Mouse (Mus musculus): ENCODE results near the gene Stx18.

The Stx18 gene

GRCm38 (mm10) chr5:38140893-38141292 lies 102.4 kb downstream of the Stx18 start:
- no peak for DNase-seq

GRCm38 (mm10) chr5:38146524-38146923 lies 108.0 kb downstream of the Stx18 start:
- DNase-seq, result peak; percentile 81 to 88

- DNase-seq, result no peak
Measured at GRCm38 (mm10) chr5:38151264-38151663, 112.7 kb downstream of the Stx18 start.

GRCm38 (mm10) chr5:38152201-38153108 lies 113.9 kb downstream of the Stx18 start:
- DNase-seq, result no peak

GRCm38 (mm10) chr5:38153636-38154035 lies 115.1 kb downstream of the Stx18 start:
- no peak for DNase-seq

- no peak for DNase-seq
Measured at GRCm38 (mm10) chr5:38157481-38158020, 119.0 kb downstream of the Stx18 start.

- no peak for DNase-seq
Measured at GRCm38 (mm10) chr5:38158501-38158946, 120.0 kb downstream of the Stx18 start.

GRCm38 (mm10) chr5:38158947-38159633 lies 120.5 kb downstream of the Stx18 start:
- DNase-seq, result peak; percentile 38 to 49

- no peak for DNase-seq
Measured at GRCm38 (mm10) chr5:38159634-38160413, 121.3 kb downstream of the Stx18 start, which contains the start of gene Nsg1. Gene Nsg1, minus strand, starts transcription at chr5:38159907.

- no peak for DNase-seq
Measured at GRCm38 (mm10) chr5:38168497-38168896, 130.0 kb downstream of the Stx18 start.

GRCm38 (mm10) chr5:38173766-38174165 lies 135.2 kb downstream of the Stx18 start:
- no peak for DNase-seq

GRCm38 (mm10) chr5:38174256-38174912 lies 135.8 kb downstream of the Stx18 start:
- no peak for DNase-seq

- no peak for DNase-seq
Measured at GRCm38 (mm10) chr5:38184688-38185285, 146.2 kb downstream of the Stx18 start.

- DNase-seq, result no peak
Measured at GRCm38 (mm10) chr5:38187006-38187405, 148.5 kb downstream of the Stx18 start.

All from lung, adult 18-20 months (tissue).